Mouse (Mus musculus): Measurements from ENCODE around the gene Orm3.

The Orm3 gene

DNA sequence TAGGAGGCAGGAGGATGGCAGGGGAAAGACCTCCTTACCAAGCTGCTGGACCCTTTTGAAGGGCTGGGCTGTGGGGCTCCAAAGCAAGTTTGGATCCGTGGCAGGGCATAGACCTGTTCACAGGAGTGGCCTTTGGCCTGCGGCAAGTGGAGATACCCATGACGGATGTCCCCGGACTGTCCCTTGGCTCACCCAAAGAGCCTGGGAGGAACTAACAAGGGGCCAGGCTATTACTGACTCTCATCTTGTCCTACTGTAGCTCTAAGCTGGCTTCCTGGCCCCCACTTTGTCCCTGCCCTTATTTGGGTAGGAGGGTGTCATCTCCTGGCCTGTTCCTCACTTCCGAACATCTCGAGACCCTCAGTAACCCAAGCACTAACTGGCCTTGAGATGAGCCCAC lies 46.6 kb downstream of the Orm3 start:
- DNase-seq (ENCODE audit: low spot score): no peak

DNA sequence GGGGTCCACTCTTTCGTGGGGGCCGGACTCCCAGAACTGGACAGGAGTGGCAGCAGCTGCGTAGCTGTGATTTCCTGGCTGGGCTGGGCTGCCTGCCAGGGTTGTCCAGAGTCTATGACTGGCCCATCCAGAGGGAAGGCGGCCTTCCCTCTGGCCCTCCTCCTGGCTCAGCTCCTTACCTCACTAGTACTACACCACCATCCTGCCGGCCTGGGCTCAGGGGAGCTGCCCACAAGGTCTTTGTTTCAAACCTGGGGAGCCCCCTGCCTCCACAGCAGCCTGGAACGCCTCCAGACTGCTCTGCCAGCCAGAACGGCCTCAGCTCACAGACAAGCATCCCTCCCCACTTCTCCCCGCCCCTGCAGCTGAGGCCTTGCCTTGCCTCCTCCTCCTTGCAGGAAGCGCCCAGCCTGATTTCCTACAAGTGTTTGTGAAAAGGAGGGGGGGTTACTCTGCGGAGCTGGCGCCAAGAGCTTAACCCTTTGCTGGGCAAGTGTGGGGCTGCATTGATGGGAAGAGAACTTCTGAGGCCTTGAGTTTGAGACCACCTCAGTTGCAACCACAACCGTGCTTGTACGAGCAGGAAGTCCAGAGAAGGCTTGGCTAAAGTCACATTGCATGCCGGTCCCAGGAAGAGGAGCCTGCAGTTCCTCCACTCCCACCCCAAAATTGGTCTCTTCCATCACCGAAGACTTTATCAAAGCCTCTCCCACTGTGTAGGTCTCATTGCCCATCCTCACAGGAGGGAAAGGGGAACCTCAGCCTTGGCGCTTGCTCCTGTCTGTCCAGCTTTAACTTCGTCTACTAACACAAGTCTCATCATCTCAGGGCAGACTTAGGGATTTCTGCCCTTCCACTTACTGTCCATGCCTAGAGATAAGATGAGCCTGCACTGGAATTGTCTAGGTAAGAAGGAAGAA lies 47.3 kb downstream of the Orm3 start, which contains the start of gene Akna:
Gene Akna (minus strand): TSS at position 315 of the 920 bp plus-strand sequence.
- DNase-seq (ENCODE audit: low spot score): peak; percentile 70

DNA sequence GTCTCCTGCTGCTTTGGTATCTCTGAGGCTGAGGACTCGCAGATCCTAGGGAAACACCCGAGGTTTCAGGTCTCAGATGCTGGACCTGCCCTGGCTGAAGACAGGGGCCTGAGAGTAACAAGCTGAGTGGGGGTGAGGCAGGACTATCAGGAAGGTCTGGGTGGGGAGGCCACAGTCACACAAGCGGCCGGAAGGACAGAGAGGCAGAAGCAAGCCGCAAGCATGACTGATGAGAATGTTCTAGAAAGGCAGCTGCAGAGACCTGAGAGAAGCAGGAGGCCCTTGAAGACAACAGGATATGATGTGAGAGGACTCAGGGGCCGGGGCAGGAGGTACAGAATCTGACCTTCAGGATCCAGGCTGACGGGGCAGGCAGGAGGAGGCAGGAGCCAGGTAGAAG lies 48.2 kb downstream of the Orm3 start:
- DNase-seq (ENCODE audit: low spot score): no peak

DNA sequence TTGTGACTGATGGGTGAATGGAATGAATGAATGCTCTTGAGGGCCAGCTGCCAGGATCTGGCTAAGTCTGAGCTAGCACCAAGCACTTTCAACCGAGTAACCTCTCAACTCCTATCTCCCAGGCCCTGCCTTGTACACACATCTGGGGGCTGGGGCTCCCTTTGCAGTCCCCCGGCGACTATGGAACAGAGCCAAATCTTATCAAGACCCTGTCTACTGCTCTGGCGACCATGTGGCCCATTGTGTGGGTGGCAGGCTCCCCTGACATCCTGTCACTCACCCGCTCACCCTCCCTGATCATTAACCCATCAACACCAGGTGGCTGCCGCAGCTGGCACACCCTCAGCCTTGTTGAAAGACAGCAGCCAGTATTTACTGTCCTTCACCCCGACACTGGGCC lies 49.1 kb downstream of the Orm3 start:
- DNase-seq (ENCODE audit: low spot score): no peak

DNA sequence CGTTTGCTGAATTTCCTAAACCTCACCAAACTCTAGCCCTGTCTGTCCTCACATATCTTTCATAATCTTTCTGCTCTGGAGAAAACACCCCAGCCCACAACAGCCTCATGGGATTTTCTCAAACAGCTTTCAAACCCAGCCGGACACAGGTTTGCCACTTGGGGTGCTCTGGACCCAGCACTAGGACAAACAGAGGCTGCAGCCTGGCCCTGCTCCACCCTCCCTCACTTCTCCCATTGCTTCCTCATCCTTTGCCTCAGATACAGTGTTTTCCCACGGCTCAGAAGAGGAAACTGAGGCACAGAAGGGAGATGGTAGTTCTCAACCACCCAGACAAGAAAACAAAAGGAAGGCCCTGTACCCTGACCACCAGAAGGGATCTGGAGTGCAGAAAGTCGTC lies 49.7 kb downstream of the Orm3 start:
- no peak for DNase-seq (ENCODE audit: low spot score)

DNA sequence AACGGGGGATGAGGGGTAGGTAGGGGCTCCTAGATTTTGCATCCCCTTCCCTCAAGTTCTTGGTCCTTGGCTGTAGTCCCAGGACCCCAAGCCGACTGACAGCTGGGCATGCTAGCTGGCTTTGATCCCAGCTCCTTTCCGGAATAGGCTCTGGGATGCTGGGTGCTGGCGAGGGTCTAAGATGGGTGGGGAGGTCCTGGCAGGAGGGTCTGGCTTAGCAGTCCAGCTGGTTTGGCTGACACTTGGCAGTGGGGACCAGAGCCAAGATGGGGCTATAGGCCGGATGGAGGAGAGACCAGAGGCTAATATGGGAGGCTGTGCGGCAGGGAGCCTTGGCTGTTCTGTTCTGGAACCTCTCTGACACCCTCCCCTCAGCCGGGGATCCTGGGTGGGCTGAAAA lies 52.3 kb downstream of the Orm3 start:
- DNase-seq (ENCODE audit: low spot score): no peak

DNA sequence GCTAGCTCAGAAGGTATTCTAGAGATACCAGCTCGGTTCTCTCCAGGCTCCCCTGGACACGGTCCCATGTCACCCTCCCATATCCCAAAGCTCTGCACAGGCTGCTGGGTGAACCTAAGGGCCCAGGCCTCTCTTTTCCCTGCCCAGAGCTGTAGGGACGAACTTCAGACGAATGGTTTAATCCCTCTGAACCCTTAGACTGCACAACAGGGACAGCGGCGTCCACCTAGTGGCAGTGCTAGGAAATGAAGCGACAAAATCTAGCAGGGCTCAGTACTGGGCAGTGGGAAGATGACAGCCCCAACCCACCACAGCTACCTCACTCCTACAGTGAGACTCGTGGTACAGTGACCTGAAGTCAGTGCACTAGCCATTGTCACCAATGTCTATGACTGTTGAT lies 52.7 kb downstream of the Orm3 start:
- DNase-seq (ENCODE audit: low spot score): peak; percentile 37
